Mouse (Mus musculus) G1E (cell line): ENCODE measurements around the gene Kif3b.

Experiments used
- CTCF ChIP-seq: IDR thresholded peaks from 2 replicates; pipeline ENCODE4 v1.5.1; 2012; ENCODE audit warnings: low read depth, low read length, inconsistent platforms, mixed read lengths
- GATA1 ChIP-seq: IDR thresholded peaks from 2 replicates; pipeline ENCODE4 v1.6.1; 2012; ENCODE audit warnings: borderline replicate concordance, low read length, inconsistent platforms, mixed read lengths
- GATA2 ChIP-seq: IDR thresholded peaks from 2 replicates; pipeline ENCODE4 v1.6.1; 2012; ENCODE audit warnings: low read depth, low read length, inconsistent platforms, borderline replicate concordance
- POLR2AphosphoS5 ChIP-seq: IDR thresholded peaks from 2 replicates; pipeline ENCODE4 v1.6.1; 2012; ENCODE audit warnings: low read depth, low read length, inconsistent platforms; ENCODE audit not compliant: insufficient replicate concordance
- TAL1 ChIP-seq: conservative IDR thresholded peaks from 2 replicates; pipeline ENCODE4 v1.6.1; 2012; ENCODE audit warnings: low read depth, low read length, inconsistent platforms, mixed read lengths

DNA sequence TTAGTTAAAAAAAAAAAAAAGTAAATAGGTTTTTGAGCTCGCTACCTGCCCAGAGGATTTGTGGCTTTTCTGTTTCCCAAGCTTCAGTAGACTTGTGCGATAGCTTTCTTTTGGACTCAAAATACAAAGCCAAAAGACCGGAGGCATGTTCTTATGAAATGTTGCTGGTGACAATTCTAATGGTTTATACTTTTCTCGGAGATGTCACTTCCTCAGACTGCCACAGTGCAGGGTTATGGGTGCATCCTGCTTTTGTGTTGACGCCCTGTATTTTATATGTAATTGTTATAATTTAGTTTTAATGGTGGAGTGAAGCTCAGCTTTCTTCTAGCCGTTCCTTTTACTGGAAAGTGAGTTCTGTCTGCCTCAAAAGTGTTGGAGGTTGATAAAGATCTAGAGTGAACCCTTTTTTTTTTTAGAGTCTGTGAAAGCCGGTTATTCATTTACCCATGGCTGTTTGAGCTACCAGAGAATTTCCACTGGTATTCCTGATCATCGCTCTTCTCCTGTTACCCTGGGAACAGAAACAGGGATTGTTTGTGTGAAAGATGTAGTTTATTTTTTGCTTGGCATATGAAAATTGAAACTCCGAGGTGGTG, 56.1 kb downstream of the Kif3b start:
- no peak for TF ChIP-seq CTCF
- TF ChIP-seq TAL1 = no peak
- no peak for TF ChIP-seq GATA1
- no peak for TF ChIP-seq POLR2AphosphoS5
- no peak for TF ChIP-seq GATA2
